Mouse (Mus musculus): ENCODE data around the gene Hmbs.

Hmbs gene

DNA sequence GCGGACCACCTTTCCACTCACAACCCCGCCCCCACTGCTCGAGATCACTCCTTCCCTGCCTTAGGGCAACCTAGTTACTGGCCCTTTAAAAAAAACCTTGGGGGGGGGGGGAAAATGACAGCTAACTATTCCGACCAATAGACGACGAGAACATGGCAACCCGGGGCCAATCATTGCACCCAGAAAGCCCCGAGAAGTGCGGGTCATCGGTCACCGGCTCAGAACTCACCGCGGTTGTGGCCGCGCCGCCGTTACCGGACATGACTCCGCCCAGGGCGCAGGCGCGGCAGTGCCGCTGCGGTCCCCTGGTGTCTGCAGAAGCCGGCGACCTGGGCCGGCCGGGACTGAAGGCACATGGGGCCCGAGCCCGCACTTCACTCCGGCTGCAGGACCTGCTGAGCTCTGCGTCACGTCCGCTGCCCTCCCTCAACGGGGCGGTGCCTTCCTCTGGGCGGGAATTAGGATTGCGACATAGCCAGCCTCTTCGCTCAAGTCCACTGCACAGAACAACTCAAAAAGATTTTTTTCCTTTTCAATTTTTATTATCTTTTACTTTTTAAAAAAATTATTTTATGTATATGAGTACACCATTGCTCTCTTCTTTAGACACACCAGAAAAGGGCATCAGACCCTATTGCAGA is at the start of gene Hmbs:
TSS of gene Hmbs (minus strand) at position 448 of the 641 bp plus-strand sequence.
- CTCF ChIA-PET: interaction anchor here (0.5 to 0.6 kb wide), 2 partner anchors 169 to 324 kb away, joined by 3 read pairs; no protein-coding TSS in a partner anchor

DNA sequence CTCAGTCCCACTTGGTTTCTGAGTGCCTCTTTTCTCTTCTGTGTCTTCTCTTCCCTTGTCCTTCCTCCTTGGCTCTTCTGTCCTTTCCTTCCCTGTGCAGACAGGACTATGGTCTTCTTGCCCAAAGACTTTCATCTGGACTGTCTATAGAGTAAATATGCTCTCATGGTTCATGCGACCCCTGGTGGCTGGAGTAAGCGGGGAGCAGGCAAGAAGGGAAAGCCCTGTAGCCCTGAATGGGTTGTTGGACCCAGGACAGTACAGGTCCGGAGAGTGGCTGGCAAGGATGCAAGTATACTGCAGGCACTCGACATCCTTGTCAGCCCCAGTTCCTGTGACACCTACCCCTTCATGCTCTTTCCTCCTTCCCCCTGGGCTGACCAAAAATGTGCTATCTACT is 47.4 kb upstream of the Hmbs start:
- CTCF ChIA-PET: interaction anchor here (0.7 kb wide), 1 partner anchor 10 kb away, joined by 11 read pairs; no protein-coding TSS in a partner anchor

GRCm38 (mm10) chr9:44389273-44389672 is 45.2 kb upstream of the Hmbs start:
- CTCF ChIA-PET: no interaction called here

DNA sequence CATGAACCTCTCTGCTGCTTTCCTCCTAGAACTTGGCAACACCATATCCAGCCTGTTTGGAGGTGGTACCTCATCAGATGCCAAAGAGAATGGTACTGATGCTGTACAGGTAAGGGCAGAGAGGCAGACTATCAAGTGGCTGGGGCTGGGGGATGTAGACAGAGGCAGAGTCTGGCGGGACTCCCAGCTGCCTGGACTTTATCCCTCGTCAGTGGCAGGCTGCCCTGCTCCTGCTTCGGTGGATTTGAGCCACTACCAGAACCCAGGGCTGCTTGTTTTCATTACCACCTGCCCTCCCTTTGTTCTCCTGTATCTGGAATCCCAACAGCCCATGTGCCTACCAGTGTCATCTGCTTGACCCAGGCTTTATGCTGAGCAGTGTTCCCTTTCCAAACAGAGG is 43.2 kb upstream of the Hmbs start:
- CTCF ChIA-PET: no interaction called here

DNA sequence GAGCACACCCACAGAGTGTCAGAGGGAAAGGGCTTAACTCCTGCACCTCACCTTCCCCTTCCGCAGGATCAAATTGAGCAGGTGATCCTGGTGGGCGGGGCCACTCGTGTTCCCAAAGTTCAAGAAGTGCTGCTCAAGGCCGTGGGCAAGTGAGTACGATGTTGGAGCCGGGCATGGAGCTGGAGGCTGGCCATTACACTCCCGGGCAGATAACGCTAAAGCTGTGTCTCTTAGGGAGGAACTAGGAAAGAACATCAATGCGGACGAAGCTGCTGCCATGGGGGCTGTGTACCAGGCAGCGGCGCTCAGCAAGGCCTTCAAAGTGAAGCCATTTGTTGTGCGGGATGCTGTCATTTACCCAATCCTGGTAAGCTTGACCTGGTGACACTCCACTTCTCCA is 40.6 kb upstream of the Hmbs start:
- CTCF ChIA-PET: no interaction called here

GRCm38 (mm10) chr9:44379862-44380261 is 35.8 kb upstream of the Hmbs start:
- CTCF ChIA-PET: interaction anchor here (1.2 kb wide), 1 partner anchor 18 kb away, joined by 4 read pairs; the partner anchor contains the start of gene Vps11

DNA sequence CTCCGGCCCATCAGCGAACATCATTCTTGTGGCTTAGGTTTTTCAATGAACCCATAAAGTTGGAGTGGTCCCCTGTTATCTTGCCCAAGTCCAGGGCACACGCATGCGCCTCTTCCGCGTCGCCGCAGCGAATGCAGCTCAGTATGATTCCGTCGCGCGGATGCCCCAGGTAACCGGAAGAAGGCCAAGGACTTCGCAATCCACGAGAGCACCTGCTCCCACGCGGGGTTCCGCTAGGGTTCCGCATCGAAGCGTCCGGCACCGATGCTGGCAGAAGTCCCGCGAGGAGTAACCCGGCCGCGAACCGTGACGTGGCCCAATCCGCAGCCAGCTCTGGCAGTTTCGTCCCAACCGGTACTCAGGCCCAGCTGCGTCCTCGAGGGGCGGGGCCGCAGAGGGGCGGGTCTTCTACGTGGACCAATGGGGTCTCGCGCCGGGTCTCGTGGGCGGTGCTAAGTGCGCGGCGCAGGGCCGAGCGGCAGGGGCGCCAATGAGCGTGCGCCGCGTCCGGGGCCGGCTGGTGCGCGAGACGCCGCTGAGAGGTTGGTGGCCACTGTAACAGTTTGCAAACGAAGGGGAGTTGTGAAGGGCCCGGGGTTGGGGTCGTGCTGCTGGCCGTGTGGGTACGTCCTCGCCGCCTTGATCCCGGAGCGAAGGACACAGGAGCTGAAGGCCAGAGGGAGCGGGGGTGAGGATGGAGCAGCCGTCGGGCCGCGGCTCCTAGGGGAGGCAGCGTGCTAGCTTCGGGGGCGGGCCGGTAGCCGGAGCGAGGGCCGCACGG is 35.2 kb upstream of the Hmbs start, which contains the start of gene Hyou1:
TSS of gene Hyou1 (plus strand) at position 437 of the 781 bp plus-strand sequence.
- CTCF ChIA-PET: interaction anchor here (1.0 to 1.2 kb wide), 2 partner anchors 17 to 77 kb away, joined by 3 to 4 read pairs; partner anchors contain the start of gene Vps11

DNA sequence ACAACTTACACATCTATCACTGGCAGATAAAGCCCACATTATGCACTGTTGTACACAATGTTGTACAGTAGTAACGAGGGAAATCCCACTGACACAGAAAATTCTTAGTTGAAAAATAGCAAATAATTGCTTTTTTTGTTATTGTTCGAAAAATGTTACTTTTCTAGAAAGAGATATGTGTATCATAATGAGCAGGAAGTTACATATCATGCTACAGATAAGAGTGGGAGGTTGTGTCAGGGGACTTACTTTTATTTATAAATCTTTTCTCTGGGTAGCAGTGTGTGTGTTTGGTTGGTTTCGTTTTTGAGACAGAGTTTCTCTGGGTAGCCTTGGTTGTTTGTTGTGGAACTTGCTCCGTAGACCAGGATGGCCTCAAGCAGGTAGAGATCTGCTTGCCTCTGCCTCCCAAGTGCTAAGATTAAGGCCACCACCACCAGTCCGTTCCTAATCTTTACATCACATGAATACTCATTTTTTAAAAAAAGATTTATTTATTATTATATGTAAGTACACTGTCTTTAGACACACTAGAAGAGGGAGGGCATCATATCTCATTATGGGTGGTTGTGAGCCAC is 34.2 kb upstream of the Hmbs start:
- CTCF ChIA-PET: interaction anchor here (1.0 kb wide), 1 partner anchor 76 kb away, joined by 3 read pairs; no protein-coding TSS in a partner anchor

DNA sequence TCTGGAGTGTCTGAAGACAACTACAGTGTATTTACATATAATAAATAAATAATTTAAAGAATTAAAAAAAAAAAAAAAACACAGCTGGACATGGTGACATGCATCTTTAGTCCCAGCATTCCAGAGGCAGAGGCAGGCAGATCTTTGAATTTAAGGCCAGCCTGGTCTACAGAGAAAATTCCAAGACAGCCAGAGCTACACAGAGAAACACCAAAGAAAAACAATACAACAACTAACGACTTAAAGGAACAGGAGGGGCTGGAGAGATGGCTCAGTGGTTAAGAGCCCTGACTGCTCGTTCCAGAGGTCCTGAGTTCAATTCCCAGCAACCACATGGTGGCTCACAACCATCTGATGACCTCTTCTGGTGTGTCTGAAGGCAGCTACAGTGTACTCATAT is 33.3 kb upstream of the Hmbs start:
- CTCF ChIA-PET: interaction anchor here (0.6 to 0.7 kb wide), 2 partner anchors 44 to 223 kb away, joined by 6 to 7 read pairs; no protein-coding TSS in a partner anchor

GRCm38 (mm10) chr9:44376141-44376540 is 32.1 kb upstream of the Hmbs start:
- CTCF ChIA-PET: no interaction called here

DNA sequence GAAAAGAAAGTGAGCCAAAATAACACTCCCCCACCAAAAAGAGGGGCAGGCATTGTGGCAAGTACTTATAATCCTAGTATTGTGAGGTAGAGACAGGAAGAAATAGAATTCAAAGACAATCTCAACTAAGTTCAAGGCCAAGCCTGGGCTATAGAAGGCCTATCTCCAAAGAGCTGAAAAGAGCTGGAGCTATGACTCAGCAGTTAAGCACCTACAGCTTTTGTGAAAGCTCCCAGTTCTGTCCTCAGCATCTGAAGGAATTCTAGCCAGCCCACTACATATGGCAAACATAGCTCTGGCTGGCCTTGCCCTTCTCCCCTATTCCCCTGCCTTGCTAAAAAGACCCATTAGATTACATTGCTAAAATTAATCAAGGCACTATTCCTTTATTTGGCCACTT is 29.4 kb upstream of the Hmbs start:
- CTCF ChIA-PET: no interaction called here

DNA sequence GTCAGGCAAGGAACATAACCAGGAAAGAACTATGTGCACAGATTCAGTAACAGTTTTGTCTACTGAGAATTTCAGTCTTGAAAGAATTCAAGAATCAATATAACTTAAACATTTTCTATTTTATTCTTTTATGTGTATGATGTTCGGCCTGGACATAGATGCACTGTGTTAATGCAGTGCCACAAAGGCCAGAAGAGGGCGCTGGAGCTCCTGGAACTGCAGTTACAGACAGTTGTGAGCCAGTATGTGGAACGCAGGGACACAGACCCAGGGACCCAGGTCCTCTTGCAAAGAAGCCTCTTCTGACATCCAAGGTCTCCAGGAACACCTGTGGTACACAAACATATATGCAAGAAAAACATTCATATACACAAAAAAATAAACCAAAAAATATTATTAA is 20.5 kb upstream of the Hmbs start:
- CTCF ChIA-PET: no interaction called here

GRCm38 (mm10) chr9:44361931-44362330 is 17.9 kb upstream of the Hmbs start:
- CTCF ChIA-PET: interaction anchor here (0.7 to 1.6 kb wide), 4 partner anchors 18 to 295 kb away, joined by 3 to 4 read pairs (median 4); no protein-coding TSS in a partner anchor

GRCm38 (mm10) chr9:44361190-44361917 is 17.3 kb upstream of the Hmbs start, which contains the start of gene Vps11:
Gene Vps11 (minus strand): TSS chr9:44361670.
- CTCF ChIA-PET: interaction anchor here (0.7 to 1.6 kb wide), 3 partner anchors 19 to 294 kb away, joined by 3 to 4 read pairs (median 3); no protein-coding TSS in a partner anchor

DNA sequence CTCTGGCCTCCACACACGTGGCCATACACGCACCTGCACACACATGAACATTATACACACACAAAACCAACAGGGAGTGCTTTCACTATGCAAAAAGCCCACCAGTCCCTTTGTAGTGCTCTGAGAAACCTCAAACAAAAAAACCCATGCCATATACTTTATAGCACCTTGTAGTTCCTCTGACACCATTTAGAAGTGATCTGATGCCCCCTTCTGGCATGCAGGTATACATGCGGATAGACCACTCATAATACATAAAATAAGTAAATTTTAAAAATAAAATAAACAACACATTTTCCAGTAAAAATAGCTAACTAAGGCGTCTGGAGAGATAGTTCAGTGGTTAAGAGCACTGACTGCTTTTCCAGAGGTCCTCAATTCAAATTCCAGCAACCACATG is 13.2 kb upstream of the Hmbs start:
- CTCF ChIA-PET: no interaction called here

- CTCF ChIA-PET: interaction anchor here (0.6 kb wide), 1 partner anchor 424 kb away, joined by 7 read pairs; no protein-coding TSS in a partner anchor
Observed at GRCm38 (mm10) chr9:44353142-44353541, 9.1 kb upstream of the Hmbs start.

DNA sequence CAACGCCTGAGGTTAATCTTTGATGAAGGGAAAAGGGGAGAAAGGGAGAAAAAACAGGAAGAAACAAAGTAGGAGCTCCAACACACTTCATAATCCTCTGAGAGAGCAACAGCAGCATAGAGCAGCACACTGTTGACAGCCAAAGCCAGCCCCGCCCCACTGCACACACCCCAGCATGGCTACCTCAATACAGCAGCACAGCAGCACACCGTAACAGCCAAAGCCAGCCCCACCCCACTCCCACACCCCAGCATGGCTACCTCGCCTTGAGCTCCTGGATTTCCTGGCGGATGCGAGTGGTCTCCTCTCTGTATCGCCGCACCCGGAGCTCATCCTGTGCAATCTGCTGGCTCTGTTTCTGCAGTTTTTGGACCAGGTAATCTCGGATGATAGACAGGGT is 8.3 kb upstream of the Hmbs start:
- CTCF ChIA-PET: no interaction called here

GRCm38 (mm10) chr9:44351396-44351795 is 7.4 kb upstream of the Hmbs start:
- CTCF ChIA-PET: interaction anchor here (0.7 to 0.8 kb wide), 2 partner anchors 83 to 228 kb away, joined by 3 to 5 read pairs; partner anchors contain the start of gene Nlrx1

DNA sequence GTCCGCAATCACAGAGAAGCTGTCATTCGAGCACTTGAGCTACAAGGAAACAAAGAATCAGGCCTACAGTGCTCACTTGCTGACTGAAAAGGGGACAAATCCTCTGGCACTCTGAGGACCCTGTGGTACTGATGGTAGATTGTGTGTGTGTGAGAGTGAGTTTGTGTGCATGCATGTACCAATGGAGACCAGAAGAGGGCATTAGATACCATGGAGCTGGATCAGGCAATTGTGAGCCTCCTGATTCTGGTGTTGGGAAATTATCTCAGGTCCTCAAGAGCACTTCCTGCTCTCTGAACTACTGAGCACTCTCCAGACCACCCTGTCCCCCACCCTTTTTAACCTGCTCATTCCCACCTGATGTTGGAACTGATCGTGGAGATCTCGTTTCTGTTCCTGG is 4.5 kb upstream of the Hmbs start:
- CTCF ChIA-PET: interaction anchor here (0.7 to 0.8 kb wide), 2 partner anchors 28 to 361 kb away, joined by 3 read pairs; no protein-coding TSS in a partner anchor

DNA sequence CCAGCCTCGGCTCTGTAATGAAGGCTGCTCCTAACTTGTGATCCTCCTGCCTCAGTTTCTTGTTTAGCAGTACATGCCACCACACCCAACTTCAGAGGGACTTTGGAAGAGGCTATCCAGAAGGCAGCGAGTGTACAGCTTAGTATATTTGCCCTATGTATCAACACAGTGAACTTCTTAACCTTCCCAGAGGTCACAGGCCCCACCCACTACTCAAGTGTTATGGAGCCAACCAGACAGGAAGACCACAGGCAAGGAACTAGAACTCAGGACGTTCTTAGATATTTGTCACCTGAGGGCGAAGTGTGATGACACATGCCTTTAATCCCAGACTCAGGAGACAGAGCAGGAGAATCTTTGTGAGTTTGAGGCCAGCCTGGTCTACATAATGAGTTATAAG is 3.6 kb upstream of the Hmbs start:
- CTCF ChIA-PET: interaction anchor here (0.8 to 1.1 kb wide), 2 partner anchors 21 to 27 kb away, joined by 3 read pairs; no protein-coding TSS in a partner anchor

DNA sequence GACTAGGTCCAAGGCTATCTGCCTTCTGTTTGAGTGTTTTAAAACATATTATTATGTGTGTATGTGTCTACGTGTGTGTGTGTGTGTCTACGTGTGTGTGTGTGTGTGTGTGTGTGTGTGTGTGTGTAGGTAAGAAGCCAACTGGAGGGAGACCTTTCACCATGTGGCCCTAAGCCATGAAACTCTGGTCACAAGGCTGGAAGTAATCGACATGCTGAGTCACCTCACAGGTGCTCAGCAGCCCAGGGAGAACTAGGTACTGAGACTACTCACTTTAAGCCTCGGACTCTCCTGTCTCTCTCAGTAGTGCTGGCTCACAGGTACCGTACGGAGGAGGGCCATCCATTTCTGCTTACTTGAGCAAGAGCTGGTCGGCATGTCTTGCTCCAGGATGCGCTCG is 3.1 kb upstream of the Hmbs start:
- CTCF ChIA-PET: interaction anchor here (1.1 kb wide), 1 partner anchor 20 kb away, joined by 3 read pairs; no protein-coding TSS in a partner anchor

All from spleen, embryonic (tissue).